Mouse (Mus musculus) fat pad, adult 2 months (tissue): Measurements from ENCODE around the gene Ticrr.

Experiments used
- DNase-seq: peaks from one replicate; pipeline ENCODE4 v3.0.0-alpha.2; 2011; ENCODE audit warnings: low read depth, low spot score; ENCODE audit errors: extremely low read depth

Ticrr gene

GRCm38 (mm10) chr7:79680231-79680630 lies 20.2 kb downstream of the Ticrr start:
- DNase-seq = no peak

- DNase-seq = no peak
These were observed 36.5 kb downstream of the Ticrr start for GRCm38 (mm10) chr7:79696495-79696894.

DNA sequence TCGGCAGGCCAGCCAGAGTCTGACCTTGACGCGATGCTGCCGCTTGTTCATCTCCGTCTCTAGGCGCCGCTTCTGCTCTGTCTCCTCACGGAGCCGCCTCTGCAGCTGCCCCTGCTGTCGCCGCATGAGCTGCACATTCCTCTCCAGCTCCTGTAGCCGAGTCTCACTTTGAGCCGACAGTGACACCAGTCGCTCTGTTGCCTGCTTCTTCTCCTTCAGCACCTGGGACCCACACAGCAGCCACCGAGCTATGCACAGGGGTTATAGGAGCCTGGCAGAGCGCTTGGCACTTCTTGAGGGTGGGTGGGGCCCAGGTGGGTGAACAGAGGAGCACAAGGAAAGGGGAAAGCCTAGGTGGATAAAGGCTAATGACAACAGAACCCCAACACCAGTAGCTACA lies 42.8 kb downstream of the Ticrr start:
- no peak for DNase-seq

DNA sequence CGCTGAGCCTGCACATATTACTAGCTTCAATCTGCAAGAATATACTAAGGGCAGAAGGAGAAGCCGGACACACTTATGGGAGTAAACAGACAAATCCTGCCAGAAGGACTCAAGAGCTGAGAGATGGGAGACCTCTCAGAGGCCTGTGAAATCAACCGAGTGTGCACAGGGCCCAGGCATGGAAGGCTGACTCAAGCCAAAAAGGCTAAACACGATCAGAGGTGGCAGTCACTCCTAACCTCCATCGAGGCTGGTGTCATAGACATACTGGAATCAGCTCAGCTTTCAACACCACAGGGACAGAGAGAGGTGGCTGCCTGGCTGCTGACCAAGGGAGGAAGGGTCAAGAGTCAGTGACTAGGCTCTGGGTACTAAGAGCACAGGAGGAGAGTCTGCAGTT lies 45.2 kb downstream of the Ticrr start:
- no peak for DNase-seq

- no peak for DNase-seq
These were observed 50.2 kb downstream of the Ticrr start for GRCm38 (mm10) chr7:79710130-79710607.

DNA sequence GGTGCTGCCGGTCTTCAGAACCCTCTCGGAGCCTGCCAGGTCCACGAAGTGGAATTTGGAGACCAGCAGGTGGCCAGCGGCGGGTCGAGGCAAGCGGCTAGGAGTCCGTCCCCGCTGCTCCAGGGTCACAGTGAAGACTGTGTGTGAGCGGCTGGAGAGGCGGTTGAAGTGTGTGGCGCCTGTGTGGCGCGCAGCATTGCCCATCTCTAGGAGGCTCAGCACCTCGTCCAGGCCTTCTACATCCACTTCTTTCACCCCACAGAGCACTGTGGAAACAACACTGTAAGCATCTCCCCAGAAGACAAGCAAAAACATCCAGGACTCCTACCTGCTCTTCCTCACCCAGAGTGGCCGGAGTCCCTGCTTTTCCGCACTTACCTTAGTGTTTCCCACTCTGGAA lies 50.8 kb downstream of the Ticrr start:
- no peak for DNase-seq

- DNase-seq = no peak
These were observed 55.4 kb downstream of the Ticrr start, which contains the start of gene Kif7 for GRCm38 (mm10) chr7:79715187-79715981. Gene Kif7 (minus strand): TSS chr7:79715720.

DNA sequence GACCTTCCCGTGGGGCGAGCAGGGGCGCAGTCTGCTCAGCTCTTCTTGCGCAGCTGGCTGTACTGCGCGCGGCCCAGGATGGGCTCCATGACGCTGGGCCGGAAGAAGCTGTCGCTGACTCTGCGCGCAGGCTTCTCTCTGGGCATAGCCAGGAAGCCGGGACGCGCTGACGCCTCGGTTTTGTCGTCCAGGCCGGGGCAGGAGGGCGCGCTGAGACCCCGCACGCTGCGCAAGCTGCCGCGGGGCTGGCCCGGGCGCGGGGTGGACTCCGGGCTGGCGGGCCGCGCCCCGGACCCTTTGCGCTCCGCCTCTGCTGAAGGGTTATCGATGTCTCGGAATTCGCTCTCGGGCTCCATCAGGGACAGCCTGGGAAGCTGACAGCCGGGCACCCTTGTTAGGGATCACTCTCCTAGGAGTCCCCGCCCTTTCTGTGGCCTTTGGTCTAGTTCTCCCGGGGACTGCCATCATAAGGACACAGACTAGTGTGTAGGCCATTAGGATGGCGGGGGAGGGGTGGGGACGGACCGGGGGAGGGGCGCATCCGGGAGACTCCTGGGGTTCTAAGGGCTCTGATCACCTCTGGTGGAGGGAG lies 61.5 kb downstream of the Ticrr start:
- DNase-seq = no peak

DNA sequence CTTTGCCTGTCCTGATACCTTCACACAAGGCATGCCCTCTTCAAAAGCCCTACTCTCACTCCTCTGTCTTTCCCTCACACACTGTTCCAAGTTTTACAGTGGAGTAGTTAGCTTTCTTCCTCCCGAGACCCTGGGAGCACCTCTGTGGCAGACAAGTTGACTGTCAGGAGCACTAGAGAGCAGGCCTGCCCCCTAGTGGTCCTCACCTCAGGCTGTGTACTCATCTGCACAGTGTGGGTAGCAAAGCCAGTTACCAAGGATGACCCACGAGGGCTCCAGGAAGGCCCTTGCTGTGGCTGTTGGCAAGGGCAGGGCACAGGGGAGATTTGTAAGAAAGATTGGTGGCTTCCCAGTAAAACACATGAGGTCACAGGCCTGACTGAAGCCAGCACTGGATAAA lies 67.1 kb downstream of the Ticrr start:
- DNase-seq = no peak

- DNase-seq = no peak
These were observed 68.2 kb downstream of the Ticrr start for GRCm38 (mm10) chr7:79728219-79728618.

- no peak for DNase-seq
These were observed 69.2 kb downstream of the Ticrr start for GRCm38 (mm10) chr7:79729169-79729568.

GRCm38 (mm10) chr7:79729743-79730370 lies 69.9 kb downstream of the Ticrr start:
- DNase-seq = no peak

- no peak for DNase-seq
These were observed 71.4 kb downstream of the Ticrr start for GRCm38 (mm10) chr7:79731438-79731837.

DNA sequence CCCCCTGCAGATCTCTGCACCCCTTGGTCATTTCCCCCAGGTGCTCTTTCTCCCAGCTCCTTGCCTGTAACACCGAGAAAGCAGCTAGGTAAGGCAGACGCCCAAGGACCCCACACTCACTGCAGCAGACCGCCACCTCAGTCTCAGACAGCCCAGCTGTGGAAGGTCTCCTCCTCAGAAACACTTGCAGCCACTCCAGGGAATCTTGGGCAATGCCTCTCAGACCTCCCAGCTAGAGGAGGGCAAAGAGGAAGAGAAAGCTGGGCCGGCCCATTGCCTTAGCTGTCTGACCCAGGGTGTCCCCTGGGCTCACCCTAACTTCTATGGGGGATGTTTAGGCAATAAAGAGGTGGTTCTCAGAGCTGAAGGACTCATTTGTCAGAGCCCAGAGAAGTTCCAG lies 72.6 kb downstream of the Ticrr start, which contains the start of gene Plin1:
TSS of gene Plin1 (minus strand) at position 282 of the 400 bp plus-strand sequence.
- DNase-seq = no peak

- DNase-seq = peak; percentile 95
These were observed 74.6 kb downstream of the Ticrr start for GRCm38 (mm10) chr7:79734563-79734962.

DNA sequence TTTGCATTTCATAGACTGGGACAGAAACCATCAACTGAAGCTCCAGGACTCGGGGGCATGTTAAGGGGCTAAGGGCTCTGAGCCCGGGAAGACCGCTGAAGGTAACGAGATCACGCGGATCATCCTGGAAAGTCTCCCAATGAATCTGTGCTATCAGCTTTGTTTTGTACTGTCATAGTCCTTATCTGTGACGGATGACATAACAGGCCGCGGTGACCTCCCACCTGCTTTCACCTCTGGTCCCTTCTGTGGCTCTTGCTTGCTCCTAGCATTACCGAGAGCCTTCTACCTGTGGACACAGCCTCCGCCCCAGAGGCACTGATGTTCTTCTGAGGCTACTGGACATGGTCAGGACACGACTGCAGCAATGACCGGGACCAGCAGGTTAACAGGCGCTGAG lies 76.5 kb downstream of the Ticrr start:
- DNase-seq = no peak

- DNase-seq = peak; percentile 55
These were observed 78.9 kb downstream of the Ticrr start for GRCm38 (mm10) chr7:79738913-79739312.

- no peak for DNase-seq
These were observed 80.3 kb downstream of the Ticrr start for GRCm38 (mm10) chr7:79740279-79740678.

DNA sequence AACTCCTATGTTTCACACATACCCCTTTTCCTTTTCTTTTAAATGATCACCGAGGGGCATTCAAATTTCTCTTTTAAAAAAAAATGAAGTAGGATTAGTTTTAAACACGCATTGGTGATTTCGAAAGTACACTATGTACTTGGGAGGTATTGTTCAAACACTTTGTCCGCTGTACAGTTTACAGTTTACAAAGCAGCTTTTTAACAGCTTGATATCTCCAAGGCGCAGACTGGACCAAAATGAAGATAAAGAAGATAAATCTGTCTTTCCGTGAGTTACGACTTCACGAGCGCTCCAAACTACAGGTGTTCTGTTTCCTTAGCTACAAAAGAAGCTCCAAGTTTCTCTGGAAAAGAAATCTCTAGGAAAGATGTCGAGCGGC lies 82.3 kb downstream of the Ticrr start:
- no peak for DNase-seq

DNA sequence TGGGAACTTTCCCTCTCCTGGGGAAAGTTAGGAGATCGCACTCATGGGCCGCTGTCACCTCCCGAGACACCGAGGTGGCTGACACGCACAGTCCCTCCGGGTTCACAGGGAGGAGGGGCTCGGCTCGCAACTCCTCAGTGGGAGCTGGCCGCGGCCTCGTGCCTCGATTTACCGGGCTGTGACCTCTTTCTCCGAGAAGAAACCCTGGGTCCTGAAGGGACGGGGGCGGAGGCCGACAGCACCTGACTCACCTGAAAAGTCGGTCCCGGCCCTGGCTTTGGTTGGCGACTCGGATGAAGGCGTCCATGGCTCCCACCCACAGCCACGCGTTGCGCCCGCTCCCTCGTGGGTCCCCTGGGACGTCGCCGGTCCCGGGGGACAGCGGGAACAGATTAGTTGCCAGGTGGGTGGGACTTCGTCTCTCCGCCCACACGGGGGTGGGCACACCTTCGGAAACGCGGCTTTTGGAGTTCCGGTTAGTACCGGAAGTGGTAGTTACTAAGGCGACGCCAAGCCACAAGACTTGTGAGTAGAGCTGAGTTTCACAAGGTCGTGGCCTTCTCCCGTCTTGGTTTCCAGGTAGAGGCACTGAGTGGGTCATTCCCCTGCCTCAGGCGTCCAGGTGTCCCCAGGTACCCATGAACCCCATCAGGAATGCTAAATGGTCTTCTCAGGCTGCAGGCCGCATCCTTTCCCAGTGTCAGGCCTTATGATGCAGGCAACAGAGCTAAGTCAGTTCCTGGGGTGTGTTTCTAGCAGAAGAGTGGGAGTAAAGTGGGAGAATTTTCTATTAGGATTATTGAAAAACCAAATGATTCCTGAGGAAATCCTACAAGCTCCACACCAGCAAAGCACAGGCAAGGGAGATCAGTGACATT lies 82.9 kb downstream of the Ticrr start, which contains the start of the genes Pex11a and Wdr93:
TSS of gene Pex11a (minus strand) at position 473 of the 878 bp plus-strand sequence.
TSS of gene Wdr93 (plus strand) at position 505 of the 878 bp plus-strand sequence.
- peak; percentile 59 for DNase-seq

DNA sequence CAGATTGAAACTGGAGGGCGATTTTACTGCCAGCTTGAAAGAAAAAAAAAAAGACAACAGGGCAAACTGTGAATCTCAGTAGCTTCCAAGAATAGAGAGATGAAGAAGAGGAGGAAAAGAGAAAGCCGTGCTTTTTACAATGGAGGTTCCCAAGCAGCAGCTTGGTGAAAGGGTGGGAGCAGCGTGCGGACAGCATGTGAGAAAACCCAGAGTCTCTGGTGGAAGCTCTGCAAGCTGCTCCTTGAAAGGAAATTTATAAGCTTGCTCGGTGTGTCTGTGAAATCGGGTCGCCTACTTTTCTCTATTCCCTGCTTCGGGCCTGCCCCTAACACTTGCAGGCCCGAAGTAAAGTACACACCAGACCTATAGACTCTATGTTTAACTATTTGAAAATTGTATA lies 84.1 kb downstream of the Ticrr start:
- no peak for DNase-seq
